Mouse (Mus musculus): ENCODE data around the gene Ywhae.

DNA sequence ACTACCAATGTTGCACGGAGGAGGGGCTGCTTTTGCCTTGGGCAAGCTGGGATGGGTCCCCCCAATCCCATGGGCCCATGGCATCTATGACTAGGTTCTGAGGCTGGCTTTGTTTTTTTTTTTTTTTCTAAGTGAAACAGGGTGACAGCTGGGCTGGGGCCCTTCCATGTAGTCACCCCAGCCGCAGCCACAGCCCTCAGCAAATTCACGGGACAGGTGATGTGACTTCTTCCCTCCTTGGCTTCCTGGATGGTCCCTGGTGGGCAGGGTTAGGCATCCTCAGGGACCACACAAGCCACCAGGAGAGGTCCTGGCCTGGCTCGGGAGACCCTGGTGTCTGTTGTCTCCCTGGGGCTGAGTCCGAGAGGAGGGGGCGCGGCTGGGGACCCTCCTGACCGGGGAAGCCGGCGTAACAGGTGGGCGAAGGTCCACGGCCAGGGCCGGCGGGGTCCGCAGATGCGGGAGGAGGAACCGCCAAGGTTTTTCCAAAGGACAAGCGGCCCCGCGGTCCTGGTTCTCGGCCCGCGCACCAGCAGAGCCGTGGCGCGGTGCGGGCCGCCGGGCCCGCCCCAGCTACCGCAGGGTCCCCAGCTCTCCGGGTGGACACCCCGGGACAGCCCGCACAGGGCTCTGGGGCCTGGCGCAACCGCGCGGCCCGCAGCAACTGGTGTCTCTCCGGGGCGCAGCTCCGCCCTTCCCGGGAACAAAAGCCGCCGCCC is 62.1 kb downstream of the Ywhae start:
- TF ChIP-seq POLR2A (IDR thresholded peaks at IDR 0.05; ENCODE audit: extremely low read depth, insufficient read depth, low read length): no peak
- TF ChIP-seq CTCF (IDR thresholded peaks at IDR 0.05; ENCODE audit: low read depth, low read length): no peak

Measured in liver, adult 2 months (tissue).